Mouse (Mus musculus) bone marrow macrophage, adult 2 months (primary cell): ENCODE data around the gene Rapgef5.

ENCODE experiments used
- CTCF ChIP-seq: IDR thresholded peaks from 2 replicates; pipeline ENCODE4 v1.5.1; 2012; ENCODE audit warnings: low read depth, mild to moderate bottlenecking, low read length, moderate library complexity
- POLR2A ChIP-seq: IDR thresholded peaks from 2 replicates; pipeline ENCODE4 v1.6.1; 2012; ENCODE audit warnings: mild to moderate bottlenecking, low read depth, low read length, borderline replicate concordance

GRCm38 (mm10) chr12:117507772-117508171 is 8.5 kb upstream of the Rapgef5 start:
- TF ChIP-seq POLR2A (no peak), CTCF (no peak)
